Mouse (Mus musculus) myocyte (in vitro differentiated cells): ENCODE results near the gene Thrsp.

ENCODE experiments used
- E2F4 ChIP-seq: IDR thresholded peaks from one replicate; pipeline ENCODE4 v1.6.1; 2011; ENCODE audit warnings: mild to moderate bottlenecking, control low read depth, moderate library complexity; ENCODE audit not compliant: insufficient read depth
- POLR2A ChIP-seq: IDR thresholded peaks from one replicate; pipeline ENCODE4 v1.6.1; 2011; ENCODE audit warnings: low read depth, mild to moderate bottlenecking, control low read depth, moderate library complexity; ENCODE audit not compliant: insufficient read length
- POLR2AphosphoS2 ChIP-seq: IDR thresholded peaks from one replicate; pipeline ENCODE4 v1.6.1; 2011; ENCODE audit warnings: low read depth, control low read depth; ENCODE audit not compliant: insufficient read length

GRCm38 (mm10) chr7:97446171-97446925 is 28.8 kb upstream of the Thrsp start:
- no peak for TF ChIP-seq POLR2A
- TF ChIP-seq E2F4, result no peak
- no peak for TF ChIP-seq POLR2AphosphoS2
